Mouse (Mus musculus) A20 (cell line): ENCODE results near the gene Pnpla8.
"Not testable (repeated sequence)": the region's sequence is repeated elsewhere in the genome, so short reads cannot be mapped to it uniquely, and the experiment has no call there.

Experiments
- DNase-seq: peaks from one replicate; pipeline ENCODE4 v3.0.0-alpha.2; 2011; ENCODE audit warnings: low read depth, low spot score

The Pnpla8 gene

DNA sequence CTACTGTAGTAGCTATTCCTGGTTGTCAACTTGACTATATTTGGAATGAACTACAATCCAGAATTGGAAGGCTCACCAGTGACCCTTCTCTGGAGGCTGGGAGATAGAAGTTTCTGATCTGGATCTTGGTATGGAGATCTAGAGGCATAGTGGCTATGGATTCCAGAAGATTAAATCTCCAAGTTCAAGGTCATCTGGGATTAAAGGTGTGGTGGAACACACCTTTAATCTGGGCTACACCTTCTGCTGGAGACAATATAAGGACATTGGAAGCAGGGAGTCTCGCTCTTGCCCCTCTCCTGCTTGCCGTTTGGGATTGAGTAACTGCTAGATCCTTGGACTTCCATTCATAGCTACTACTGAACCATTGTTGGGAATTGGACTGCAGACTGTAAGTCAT, at the start of gene Pnpla8:
Gene Pnpla8 (plus strand): TSS at position 301 of the 400 bp plus-strand sequence.
- not testable (repeated sequence) for DNase-seq

DNA sequence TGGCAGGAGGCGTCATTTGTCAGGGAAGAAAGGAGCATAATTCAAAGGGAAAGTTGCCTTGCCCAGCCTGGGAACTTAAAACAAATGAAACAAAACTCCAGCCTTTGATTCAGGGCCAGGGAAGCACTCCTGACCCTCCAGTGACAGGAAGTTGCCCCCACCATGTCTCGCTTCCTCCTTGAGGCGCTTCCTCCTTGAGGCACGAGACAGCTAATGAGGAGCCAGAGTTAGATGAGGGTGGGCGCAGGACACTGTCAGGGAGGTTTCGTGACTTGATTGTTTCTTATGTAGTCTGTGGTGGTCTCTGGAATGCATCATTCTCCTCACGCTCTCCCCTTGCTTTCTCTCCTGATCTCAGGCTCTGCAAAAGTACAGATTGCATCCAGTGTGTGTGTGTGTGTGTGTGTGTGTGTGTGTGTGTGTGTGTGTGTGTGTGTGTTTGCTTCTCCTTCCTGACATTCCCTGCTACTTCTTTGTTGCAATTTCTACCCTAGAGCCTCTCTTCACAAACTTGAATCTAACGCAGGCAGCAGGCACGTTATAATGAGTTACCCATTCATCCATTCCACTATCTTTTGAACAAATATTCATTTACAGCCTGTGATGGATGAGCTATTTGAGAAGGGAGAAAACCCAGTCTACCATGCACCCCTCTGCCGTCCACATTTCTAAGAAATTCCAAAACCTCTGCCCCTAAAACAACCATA, 44.7 kb upstream of the Pnpla8 start:
- no peak for DNase-seq

DNA sequence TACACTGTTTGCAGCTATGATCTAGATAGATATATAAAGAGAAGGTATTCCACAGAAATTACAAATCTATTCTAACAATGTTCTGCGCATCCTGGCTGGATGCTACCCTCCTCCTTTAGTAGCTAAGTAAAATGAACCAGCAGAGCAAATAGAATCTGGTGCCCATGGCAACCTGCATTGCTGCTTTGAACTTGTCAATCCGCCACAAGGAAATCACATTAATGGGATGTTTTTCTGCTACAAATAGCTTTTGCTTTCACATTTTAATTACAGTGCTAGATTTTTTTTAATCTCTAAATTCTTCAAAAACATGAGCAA, 44.2 kb upstream of the Pnpla8 start:
- DNase-seq, result no peak

DNA sequence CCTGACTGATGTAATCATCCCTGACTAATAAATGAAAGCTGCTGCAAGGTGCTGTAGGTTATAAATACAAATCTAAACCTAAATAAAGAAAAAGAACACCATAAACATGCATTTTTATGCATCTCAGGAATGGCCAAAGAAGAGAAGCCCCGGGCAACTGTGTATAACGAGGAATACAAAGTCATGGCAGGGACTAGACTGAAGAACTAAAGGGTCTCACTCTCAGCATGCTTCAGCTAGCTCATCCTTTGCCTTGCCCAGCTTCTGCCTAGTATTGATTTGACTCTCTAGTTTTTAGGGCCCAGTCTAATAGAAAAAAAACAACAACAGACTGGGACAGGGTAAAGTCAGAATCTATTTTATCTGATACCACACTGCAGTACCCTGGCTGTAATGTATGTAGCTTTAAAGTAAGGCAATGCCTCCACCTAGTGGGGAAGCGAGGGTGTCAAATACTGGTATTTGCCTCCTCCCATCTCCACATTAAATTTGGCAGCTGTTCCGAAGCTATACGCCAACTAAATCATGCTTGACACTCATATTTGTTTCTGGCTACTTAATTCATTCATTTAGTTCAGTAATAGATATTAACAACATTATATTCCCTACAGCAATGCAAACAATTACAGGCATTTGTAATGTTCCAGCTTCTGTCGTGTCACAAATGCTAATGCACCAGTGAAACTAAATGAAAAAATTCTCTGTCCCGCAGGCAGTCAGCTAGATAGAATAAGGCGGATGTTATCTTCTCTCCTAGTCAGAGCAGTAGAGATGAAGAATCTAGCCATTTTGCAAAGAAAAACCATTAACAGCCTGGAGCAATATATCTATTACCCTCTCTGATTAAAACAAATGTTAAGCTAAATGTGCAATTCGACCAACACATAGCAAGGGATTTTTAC, 39.8 kb upstream of the Pnpla8 start:
- peak; percentile 65 for DNase-seq

DNA sequence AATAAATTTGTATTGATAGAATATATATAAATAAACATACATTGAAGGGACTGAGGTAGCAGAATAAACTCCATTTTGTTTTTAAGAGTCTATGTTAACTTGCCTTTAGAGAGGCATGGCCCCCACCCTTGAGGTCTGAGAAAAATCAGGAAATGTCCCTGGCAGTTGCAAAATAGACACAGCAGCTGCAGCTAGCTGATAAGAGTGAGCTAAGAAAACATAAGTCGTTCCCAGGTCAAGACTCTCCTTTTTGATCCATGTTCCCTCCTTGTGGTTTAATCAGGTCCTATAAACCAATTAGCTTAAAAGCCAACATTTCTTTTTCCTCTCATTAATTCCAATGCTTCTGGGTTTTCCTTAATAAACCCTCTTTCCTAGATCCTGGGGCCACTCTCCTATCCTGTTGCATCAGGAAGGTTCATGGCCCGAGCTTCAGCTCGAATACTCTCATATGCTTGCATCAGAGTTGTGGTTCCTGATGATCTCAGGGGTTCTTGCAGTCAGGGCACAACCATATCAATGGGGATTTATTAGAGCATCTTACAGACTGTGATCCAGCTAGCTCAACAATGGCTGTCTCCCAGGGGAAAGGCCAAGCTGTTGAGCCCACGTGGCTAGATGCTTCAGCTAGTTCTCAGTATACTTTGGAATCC, 23.2 kb upstream of the Pnpla8 start:
- no peak for DNase-seq

DNA sequence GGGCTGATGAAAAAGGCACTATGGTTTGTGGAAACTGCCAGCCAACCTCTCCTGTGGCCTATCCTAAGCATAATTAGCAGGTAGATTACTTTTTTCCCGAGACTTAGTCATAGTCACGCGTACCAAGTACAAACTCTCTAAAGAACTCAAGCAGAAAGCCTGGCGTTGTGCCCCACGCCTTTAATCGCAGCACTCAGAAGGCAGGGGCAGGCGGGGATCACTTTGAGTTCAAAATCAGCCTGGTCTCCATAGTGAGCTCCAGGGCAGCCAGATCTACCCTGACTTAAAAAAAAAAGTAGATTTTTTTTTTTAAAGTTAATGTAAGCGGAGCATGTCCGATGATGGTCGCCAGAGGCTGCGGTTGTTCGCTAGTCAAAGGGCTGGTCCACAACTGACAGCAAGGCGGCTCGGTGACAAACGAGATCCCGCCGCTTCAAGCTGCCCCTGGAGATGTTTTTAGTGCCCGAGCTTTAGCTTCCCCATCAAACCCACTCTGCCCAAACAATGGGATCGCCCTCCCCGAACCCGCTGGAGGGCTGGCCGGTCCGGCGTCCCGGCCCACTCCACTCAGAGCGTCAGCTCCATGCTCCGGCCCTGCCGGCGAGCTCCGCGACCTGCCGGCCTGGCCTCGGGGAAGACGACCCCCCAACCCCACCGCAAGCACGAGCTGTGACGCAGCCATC, 11.9 kb upstream of the Pnpla8 start:
- peak; percentile 70 for DNase-seq

DNA sequence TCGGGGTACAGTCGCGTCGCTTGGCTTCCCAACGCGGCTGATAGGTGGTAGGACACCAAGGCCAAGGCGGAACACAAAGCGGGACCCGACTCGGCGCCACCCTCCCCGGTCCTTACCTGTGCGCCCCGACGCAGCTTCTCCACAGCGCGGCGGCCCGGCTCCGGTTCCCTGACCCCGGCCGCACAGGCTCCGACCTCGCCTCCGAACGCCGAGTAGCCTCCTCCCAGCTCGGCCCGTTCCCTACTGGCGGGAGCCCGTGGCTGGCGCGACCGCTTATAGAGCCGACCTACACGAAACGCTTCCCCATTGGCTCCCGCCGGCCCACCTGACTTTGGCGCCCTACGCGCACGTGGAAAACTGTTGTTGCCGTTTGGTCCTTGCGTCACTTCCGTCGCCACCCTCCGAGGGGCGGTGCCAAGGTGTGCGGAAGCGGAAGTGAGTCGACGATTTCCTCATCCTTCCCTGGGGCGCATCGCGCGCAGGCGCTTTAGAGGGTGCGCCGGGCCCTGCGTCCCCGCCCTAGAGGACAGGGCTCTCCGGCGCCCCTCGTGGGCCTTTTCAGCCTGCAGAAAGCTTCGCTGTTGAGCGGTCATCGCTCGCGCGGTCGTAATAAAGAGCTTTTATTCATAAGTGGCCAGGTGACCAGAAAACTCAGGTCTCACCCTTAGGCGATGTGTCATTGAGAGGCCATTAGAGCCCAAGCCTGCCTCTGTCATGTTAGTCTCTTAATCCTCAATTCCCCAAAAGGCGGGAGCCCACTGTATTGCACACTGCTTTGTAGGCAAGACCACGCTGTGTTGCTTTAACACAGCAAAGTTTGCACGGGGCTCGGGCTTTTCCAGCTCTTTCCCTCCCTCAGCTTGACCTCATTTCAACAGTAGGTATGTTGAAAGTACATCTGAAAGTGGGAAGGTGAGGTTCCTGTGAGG, 11.1 kb upstream of the Pnpla8 start, which contains the start of gene Dnajb9:
Gene Dnajb9 (minus strand): TSS at position 503 of the 929 bp plus-strand sequence.
- DNase-seq, result peak; percentile 100

DNA sequence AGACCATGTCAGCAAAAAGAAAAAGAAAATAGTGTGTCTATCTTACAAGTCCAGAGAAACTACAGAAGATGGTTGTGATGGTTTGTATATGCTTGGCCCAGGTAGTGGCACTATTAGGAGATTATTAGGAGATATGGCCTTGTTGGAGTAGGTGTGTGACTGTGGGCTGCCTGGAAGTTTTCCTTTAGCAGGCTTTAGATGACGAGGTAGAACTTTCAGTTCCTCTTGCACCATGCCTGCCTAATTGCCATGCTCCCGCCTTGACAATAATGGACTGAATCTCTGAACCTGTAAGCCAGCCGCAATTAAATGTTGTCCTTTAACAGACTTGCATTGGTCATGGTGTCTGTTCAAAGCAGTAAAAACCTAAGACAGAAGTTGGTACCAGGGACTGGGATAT, 9.6 kb upstream of the Pnpla8 start:
- peak; percentile 67 for DNase-seq

DNA sequence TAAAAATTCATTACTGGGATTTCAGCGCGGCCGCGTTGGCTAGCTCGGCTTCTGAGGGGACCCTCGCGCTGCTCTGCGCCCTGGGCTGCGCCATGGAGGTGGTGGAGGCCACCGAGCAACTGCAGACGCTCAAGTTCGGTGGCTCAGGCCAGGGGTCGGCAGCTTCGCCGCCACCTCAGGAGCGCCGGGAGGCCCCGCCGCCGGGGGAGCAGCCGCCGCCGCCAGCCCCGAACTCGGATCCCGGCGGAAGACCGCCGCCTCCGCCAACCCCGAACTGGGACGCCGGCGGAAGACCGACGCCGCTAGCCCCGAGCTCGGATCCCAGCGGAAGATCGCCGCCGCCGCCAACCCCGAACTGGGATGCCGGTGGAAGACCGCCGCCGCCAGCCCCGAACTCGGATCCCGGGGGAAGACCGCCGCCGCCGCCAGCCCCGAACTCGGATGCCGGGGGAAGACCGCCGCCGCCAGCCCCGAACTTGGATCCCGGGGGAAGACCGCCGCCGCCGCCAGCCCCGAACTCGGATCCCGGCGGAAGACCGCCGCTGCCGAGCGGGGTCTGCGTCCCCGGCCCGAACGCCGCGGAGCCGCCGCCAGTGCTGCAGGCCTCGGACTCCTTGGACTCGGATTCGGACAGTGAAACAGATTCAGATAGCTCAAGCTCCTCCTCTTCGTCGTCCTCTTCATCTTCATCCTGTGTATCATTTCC, 634 bp downstream of the Pnpla8 start:
- DNase-seq, result peak; percentile 82

DNA sequence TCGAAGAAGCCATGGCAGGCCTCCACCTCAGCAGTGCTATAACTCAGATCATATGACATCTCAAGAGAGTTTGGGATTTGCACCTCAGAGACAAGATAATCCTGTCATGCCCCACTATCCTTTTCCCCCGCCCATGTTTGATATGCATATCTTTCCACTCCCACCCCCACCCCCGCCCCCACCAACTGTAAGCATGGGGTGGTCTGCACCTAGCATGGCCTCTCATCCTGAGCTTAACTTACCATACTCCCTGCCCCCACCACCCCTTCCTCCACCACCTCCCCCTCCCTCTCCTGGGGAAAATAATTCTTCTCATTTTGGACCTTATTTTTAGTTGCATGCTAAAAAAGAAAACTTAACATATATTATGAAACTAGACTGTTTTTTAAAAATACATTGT, 1.9 kb downstream of the Pnpla8 start:
- DNase-seq, result peak; percentile 64

DNA sequence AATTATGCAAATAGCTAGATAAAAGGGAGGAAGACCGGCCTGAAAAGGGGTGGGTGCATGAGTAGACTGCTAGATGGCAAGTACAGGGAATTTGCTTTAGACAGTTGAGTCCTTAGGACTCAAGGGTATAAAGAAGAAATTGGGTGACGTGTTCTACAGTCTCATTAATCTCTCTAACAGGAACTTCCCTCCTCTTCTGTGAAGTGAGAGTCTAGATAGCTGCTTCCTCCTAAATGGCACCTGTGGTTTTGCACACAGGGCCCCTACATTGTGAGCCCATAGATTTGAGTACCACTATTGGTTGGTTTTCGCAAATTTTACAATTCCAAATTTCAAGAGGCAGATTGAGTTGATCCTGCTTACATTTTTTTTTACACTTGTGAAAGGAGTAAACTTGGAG, 3.5 kb downstream of the Pnpla8 start:
- DNase-seq, result peak; percentile 83

DNA sequence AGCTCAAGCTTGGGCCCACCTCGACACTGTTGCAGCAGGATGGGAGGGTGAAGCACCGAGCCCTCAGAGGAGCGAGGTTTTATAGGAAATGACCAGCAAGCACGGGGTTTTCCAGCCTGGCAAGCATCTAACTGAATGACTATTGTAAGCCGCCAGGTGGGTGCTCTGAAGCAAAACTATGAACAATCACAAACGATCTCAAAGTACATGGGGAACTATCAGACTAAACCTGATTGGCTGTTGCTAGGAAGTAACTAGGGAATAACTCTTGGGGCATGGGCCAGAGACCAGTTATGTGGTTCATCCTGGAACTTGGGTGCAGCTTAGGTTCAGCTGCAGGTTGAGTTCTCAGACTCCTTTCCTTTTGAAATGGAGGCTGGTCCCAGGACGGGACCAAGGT, 19.9 kb downstream of the Pnpla8 start:
- DNase-seq, result peak; percentile 93

DNA sequence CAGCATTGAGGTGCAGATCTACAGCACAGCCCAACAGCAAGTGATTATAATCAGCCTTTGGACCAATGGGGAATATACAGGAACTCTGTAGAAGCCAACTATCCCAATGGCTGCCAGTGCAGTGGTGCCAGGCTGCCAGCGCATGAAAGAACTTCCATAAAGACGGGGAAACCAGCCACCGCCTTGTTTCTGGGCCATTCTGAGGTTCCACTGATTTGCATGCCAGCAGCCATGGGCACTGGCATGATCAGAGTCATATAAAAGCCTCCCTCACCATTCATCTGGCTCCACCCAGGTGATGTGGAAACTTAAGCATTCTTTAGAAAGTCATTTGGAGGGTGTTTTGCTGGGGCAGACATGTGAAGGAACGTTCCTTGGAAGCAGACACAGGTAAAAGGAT, 21.2 kb downstream of the Pnpla8 start:
- DNase-seq, result peak; percentile 85

DNA sequence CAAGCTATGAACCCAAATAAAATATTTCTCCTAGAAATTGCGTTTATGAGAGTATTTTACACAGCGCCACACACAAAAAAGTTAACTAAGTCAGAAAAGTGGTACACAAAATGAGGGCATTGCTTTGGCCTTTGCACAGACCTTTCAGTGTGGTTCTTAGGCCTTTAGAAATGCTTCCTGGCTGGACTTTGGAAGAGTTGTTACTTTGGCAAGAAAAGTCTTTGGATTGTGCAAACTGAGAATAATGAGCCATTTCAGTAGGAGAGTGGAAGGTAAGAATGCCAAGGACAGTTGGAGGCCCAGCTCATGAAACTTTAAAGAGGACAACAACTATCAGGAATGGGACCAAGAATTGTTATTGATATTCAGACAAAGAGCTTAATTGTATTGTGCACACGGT, 24.6 kb downstream of the Pnpla8 start:
- no peak for DNase-seq

DNA sequence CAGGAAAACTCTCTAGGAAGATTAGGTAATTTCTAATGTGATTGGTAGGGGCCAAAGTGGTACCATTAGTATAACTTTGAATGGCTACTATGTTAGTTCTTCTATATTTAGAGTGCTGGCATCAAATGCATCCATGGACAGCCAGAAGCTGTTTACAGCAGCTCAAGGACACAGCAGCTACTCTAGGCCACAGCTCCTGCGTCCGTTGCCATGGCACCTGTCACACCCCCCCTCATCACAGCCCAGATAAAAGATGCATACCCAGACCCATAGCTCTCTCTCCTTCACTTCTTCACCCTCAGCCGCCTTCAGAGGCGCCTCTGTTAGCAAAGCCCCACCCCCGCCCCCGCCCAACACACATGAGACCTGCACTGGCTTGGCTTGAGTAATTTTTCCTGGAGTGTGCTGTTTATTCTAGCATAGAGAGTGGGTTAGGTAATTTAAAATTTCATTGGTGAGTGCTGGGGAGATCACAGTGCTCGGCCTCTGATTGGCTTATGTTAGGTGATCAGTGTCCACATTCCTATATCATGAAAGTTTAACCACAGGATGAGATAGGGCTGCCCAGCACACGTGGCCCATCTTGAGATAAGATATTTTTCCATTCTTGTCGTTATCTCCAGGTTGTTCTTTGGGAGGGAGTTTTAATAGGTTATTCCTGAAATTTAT, 27.3 kb downstream of the Pnpla8 start:
- DNase-seq, result no peak

DNA sequence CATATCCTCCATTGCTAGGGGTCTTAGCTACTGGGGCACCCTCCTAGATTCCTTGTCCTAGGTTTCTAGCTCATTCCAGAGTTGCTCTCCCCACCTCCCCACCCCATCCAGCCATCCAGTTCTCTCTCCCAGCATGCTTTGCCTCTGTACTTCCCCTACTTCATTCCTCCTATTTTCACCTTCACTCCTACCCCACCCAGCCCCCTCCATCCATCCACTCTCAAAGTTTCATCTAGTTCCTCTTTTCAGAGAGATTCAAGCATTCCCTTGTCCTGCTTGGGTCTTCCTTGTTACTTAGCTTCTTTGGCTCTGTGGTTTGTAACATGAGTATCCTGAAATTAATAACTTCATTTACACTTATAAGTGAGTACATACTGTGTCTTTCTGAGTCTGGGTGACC, 41.4 kb downstream of the Pnpla8 start:
- no peak for DNase-seq

DNA sequence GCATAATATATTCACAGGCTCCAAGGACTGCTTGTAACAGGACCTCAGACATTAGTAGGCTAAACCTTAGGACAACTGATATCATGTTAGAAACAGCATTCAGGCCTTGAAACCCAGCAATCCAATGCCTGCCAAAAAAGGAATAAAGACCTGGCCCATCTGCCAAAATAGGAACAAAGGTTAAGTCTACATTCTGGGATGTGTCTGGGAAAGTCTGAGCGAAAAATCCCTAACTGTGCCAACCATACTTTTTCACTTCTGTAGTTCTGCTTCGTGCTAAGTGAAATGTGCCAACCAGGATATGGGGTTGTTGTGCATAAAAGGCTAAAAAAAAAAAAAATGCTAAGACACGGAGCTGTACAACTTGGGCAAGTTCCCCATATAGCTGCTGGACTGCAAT, 44.5 kb downstream of the Pnpla8 start:
- no peak for DNase-seq

DNA sequence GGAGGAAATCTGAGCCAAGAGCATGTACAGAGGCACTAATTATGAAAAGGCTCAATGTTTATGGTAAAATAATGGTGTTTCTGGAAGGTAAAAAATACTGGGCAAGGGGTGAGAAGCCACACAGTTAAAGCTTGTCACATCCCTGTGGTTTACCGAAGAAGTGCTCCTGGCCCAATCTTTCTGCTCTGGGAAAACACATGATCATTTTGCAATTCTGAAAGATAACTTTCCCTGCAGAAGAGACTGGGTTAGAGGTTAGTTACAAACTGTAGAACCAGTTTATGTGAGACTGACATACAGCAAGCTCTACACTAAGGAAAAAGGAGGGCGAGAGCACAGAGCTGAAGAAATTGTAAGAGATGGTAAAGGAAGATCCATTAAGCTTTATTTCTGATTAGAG, 46.0 kb downstream of the Pnpla8 start:
- no peak for DNase-seq

DNA sequence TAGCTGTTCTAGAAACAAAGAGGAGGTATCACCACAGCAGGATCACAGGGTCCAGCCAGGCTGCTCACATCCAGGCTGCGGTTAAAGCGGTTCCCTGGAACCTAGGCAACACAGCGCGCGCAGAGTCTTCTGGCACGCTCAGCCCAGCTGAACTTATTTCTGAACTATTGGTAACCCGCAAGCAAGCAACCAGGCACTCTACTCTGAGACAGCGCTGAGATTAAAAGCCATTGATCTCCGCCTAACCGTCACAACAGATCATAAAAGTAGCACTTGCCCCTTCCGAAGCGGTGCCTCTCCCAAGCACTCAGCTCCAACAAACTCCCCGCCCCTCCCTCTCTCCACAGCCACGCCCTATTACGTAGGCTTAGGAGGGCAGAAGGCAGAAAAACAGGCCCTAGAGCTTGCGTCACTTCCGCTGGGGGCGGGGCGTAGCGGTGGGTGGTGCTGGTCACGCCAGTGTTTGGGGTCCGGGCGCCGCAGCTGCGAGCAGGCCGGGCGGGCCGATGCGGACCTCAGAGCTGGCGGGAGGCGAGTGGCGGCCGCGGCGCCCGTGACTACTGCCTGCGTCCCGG, 47.6 kb downstream of the Pnpla8 start:
- peak; percentile 99 for DNase-seq
